Mouse (Mus musculus) heart, postnatal 0 days (tissue): ENCODE results near the gene Gm37240. TPM values are rescaled to one million over a fixed set of nuclear protein-coding genes. Genes with fewer than 3 reads are reported as not detected.

Source experiments
- ATAC-seq: fragments of 200-750 bp; cut with Nextera tagmentation; 2 replicates; pipeline ENCODE4 v1.8.0; 2017; ENCODE audit warnings: low read depth, moderate number of reproducible peaks, moderate library complexity; ENCODE audit not compliant: insufficient read depth
- DNase-seq: peaks from one replicate; pipeline ENCODE4 v3.0.0-alpha.2; 2016; ENCODE audit warnings: low spot score
- H3K27ac ChIP-seq: fragments of 300-500 bp; sonication (generic); 2 replicates; pipeline ENCODE4 v1.5.1; 2014; ENCODE audit warnings: low read depth, mild to moderate bottlenecking
- H3K27me3 ChIP-seq: fragments of 300-500 bp; sonication (generic); 2 replicates; pipeline ENCODE4 v1.6.1; 2014; ENCODE audit warnings: low read length, mixed read lengths; ENCODE audit not compliant: control insufficient read depth, insufficient read depth
- H3K36me3 ChIP-seq: fragments of 300-500 bp; sonication (generic); replicated peaks from 2 replicates; pipeline ENCODE4 v1.6.1; 2014; ENCODE audit warnings: low read length, mixed read lengths; ENCODE audit not compliant: control insufficient read depth, insufficient read depth
- H3K4me1 ChIP-seq: fragments of 300-500 bp; sonication (generic); 2 replicates; pipeline ENCODE4 v1.6.1; 2014; ENCODE audit warnings: antibody characterized with exemption; ENCODE audit not compliant: control insufficient read depth, insufficient read depth
- H3K4me2 ChIP-seq: fragments of 300-500 bp; sonication (generic); 2 replicates; pipeline ENCODE4 v1.6.1; 2014; ENCODE audit warnings: low read depth, mild to moderate bottlenecking, low read length, moderate library complexity
- H3K4me3 ChIP-seq: fragments of 300-500 bp; sonication (generic); 2 replicates; pipeline ENCODE4 v1.5.1; 2014; ENCODE audit warnings: low read depth, low read length
- H3K9ac ChIP-seq: fragments of 300-500 bp; sonication (generic); replicated peaks from 2 replicates; pipeline ENCODE4 v1.6.1; 2014; ENCODE audit warnings: low read depth, low read length, mixed read lengths
- H3K9me3 ChIP-seq: fragments of 300-500 bp; sonication (generic); replicated peaks from 2 replicates; pipeline ENCODE4 v1.6.1; 2016; ENCODE audit warnings: low read length; ENCODE audit not compliant: control insufficient read depth
- CTCF ChIP-seq: IDR thresholded peaks from 2 replicates; pipeline ENCODE4 v1.5.1; 2016; ENCODE audit warnings: antibody characterized with exemption, control low read depth, low read depth
- EP300 ChIP-seq: IDR thresholded peaks from 2 replicates; pipeline ENCODE4 v1.6.1; 2016; ENCODE audit warnings: antibody characterized with exemption, low read depth
- WGBS: fragments of 180-500 bp; shearing (Covaris S2); extraction: QIAGEN DNeasy Blood & Tissue Kit; methylation state at CpG from one replicate; pipeline ENCODE4 v1.1.7; 2014; 5-methylcytosine and 5-hydroxymethylcytosine counted together
- polyA plus RNA-seq: library from polyadenylated mRNA; unstranded; fragments of >200 nt; fragmentation: Nextera tagmentation; extraction: Ambion mirVana; gene quantifications from 2 replicates; pipeline ENCODE4 v1.2.1, GENCODE M21; 2015
- total RNA-seq: library from RNA; depleted of rRNA; stranded (reverse); fragments of >200 nt; gene quantifications from 2 replicates; pipeline ENCODE4 v1.2.3, GENCODE M21; 2014; ENCODE audit warnings: low replicate concordance

Gene Gm37240
- total and polyA plus RNA-seq, 2 experiments from 2014 or later = 21.7 to 72.1 TPM

DNA sequence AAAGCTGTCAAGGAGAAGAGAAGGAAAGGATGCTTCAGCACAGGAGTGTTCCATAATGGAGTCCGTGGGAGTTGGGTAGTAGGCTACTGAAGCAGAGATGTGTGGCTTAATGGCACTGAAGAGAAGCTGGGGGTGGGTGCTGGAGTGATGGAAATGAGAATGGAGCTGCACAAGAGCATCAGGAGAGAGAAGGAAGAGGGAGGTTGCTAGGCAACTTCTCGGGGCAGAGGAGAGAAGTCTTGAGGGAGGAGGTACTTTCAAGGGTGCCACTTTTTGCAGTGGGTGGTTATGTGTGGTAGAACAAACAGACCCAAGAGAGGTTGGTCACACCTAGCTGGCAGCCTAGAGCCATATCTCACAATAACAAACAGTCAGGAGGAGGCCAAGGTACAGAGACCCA, 496.2 kb downstream of the Gm37240 start:
- H3K9me3 ChIP-seq = peaks cover 15% of the 10 kb centered on the region
- H3K4me3 ChIP-seq = no peak overlapping the region
- 78% methylated on average over 2 of the region's 2 CpGs for WGBS
- peak overlapping the region; percentile 53 for H3K27ac ChIP-seq
- no peaks in the 10 kb centered on the region for H3K36me3 ChIP-seq
- no peaks in the 10 kb centered on the region for H3K27me3 ChIP-seq
- H3K4me1 ChIP-seq = no peaks in the 10 kb centered on the region; the same call in 1 of the 2 replicates
- ATAC-seq (no peak), DNase-seq (no peak)
- no peak overlapping the region for H3K4me2 ChIP-seq
- no peak overlapping the region for H3K9ac ChIP-seq
- TF ChIP-seq CTCF (no peak), EP300 (no peak)

DNA sequence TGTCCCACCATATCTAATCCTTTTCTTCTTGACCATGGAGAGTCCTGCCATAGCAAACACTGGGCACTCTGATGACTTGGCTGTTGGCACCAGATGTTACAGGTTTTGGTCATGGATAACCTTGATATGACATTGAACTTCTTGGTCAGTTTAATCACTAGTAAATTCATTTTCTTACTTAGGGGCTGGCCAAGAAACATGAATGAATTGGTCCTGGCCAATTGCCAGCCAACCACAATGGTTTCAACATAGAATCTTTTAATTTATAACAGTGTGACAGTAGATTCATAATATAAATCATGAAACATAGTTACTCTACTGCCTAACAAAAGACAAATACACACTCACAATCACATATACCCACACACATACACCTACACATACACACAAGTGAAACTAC, 501.9 kb downstream of the Gm37240 start:
- no peaks in the 10 kb centered on the region; the same call in 1 of the 2 replicates for H3K4me1 ChIP-seq

DNA sequence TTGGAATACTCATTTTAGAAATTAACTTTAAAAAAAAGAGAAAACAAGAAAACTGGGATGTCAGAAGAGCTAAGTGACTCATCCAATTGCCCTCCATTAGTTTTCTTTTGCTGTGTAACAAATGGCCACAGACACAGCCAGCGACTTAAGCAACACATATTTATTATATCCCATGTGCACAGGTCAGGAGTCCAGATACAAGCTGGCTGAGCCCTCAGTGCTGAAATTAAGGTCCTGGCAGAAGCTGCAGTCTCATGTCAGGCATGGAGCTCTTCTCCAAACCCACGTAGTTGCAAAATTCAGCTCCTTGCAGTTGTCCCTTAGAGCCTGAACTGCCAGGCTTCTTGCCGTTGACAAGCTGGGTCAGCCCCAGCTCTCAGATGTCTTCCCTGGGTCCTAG, 504.0 kb downstream of the Gm37240 start:
- H3K36me3 ChIP-seq = no peaks in the 10 kb centered on the region
- no peak overlapping the region for H3K4me3 ChIP-seq
- no peak for ATAC-seq
- H3K27ac ChIP-seq = no peak overlapping the region
- H3K4me1 ChIP-seq = peaks cover 8% of the 10 kb centered on the region
- no peaks in the 10 kb centered on the region for H3K9me3 ChIP-seq
- H3K4me2 ChIP-seq = no peak overlapping the region
- WGBS = 73% methylated on average over 3 of the region's 3 CpGs
- TF ChIP-seq CTCF (no peak), EP300 (no peak)
- no peak for DNase-seq
- H3K9ac ChIP-seq = no peak overlapping the region
- no peaks in the 10 kb centered on the region for H3K27me3 ChIP-seq

More for the DNA sequence above, 501.9 kb downstream of the Gm37240 start:
- ATAC-seq (no peak), DNase-seq (no peak)
- Histone ChIP-seq H3K4me3 (no peak overlapping the region), H3K27ac (no peak overlapping the region), H3K9ac (no peak overlapping the region), H3K27me3 (no peaks in the 10 kb centered on the region), H3K9me3 (no peaks in the 10 kb centered on the region), H3K36me3 (no peaks in the 10 kb centered on the region), H3K4me2 (no peak overlapping the region)
- no peak for TF ChIP-seq EP300
- TF ChIP-seq CTCF = no peak

DNA sequence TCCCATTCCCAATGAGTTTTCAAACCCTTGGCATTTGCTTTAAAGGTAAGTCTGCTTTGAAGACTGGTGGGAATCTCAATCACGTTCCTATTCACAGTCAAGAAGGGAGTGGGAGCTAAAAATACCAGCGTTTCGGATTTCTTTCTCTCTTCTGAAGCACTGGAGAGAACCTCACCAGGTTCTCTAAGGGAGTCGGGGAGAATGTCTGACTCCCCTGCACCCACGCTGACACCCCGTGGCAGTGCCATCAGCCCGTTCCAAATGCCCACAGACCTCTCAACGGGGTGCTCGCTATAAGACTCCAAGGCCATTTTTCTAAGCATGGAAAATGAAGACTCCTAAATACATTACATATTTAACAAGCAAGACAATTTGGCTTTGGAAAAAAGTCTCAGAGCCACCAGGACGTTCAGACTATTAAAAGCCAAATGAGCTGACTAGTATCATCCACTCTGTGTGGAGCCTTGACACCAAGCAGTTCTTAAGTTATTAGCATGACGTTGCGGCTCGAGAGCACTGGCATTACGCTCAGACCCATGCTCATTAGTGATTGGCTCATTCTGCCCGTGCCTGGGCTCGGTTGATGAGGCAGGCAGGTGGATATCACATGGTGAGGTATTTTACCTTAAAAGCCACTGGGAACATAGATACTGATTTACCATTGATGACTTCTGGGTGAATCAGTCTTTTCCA, 508.5 kb downstream of the Gm37240 start:
- Histone ChIP-seq H3K4me3 (no peak overlapping the region), H3K9ac (no peak overlapping the region), H3K27ac (peak overlapping the region; percentile 84), H3K9me3 (no peaks in the 10 kb centered on the region), H3K4me1 (peaks cover 14% of the 10 kb centered on the region; the same call in 1 of the 2 replicates), H3K36me3 (no peaks in the 10 kb centered on the region), H3K27me3 (no peaks in the 10 kb centered on the region), H3K4me2 (no peak overlapping the region)
- WGBS = 45% methylated on average over 16 of the region's 16 CpGs
- DNase-seq = no peak
- peak; percentile 19; the same call in 1 of the 2 replicates for ATAC-seq
- no peak for TF ChIP-seq EP300
- no peak for TF ChIP-seq CTCF

DNA sequence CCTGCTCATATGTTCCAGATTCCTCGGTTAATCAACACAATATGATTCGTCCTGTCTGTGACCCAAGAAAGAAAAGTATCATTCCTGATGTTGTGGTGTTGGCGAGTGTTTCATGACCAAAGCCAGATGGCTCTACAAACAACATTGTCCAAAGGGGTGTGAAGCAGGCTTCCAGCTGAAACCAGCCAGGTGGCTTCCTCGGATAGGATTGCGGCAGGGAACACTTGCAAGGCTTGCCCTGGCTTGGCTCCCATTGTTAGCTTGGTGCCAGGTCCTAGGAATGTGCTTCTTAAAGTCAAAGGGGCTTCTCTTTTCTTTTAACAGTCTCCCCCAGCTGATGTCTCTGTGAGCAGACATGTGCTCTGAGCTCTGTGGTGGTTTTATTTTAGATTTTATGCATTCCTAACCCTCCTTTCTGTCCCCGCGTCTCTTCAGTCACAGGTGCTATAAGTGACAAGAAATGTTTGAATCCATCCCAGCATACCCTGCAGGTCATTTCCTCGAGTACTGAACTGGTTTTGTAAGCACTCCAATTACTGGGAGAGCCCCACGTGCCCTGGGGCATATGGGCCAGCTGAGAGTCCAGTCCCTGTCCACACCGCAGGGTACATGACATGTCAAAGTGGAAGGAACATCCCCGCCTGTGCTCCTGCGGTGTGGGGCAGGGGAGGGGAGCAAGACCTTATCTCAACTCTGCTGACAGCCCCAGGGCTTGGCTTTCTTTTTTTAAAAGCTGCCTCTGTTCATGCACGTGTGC, 509.2 kb downstream of the Gm37240 start:
- peak; percentile 84 for DNase-seq
- ATAC-seq = peak; percentile 95
- WGBS = 17% methylated on average over 13 of the region's 13 CpGs
- Histone ChIP-seq H3K4me2 (no peak overlapping the region), H3K27ac (peak overlapping the region; percentile 84), H3K36me3 (no peaks in the 10 kb centered on the region), H3K4me1 (peaks cover 14% of the 10 kb centered on the region; the same call in 1 of the 2 replicates), H3K9ac (no peak overlapping the region), H3K27me3 (no peaks in the 10 kb centered on the region), H3K9me3 (no peaks in the 10 kb centered on the region), H3K4me3 (no peak overlapping the region)
- TF ChIP-seq CTCF = no peak
- peak; percentile 22; the same call in 1 of the 2 replicates for TF ChIP-seq EP300
